Mouse (Mus musculus) embryonic facial prominence, embryonic 10.5 days (tissue): ENCODE data around the gene Grm8. TPM values are rescaled to one million over a fixed set of nuclear protein-coding genes. Genes with fewer than 3 reads are reported as not detected.

ENCODE experiments used
- DNase-seq: peaks from one replicate; pipeline ENCODE4 v3.0.0-alpha.2; 2017; ENCODE audit warnings: low spot score
- H3K27ac ChIP-seq: fragments of 300-500 bp; sonication (generic); replicated peaks from 2 replicates; pipeline ENCODE4 v1.5.1; 2016; ENCODE audit warnings: mild to moderate bottlenecking
- H3K27me3 ChIP-seq: fragments of 300-500 bp; sonication (generic); replicated peaks from 2 replicates; pipeline ENCODE4 v1.6.1; 2016; ENCODE audit warnings: low read depth, mild to moderate bottlenecking; ENCODE audit not compliant: poor library complexity, severe bottlenecking
- H3K36me3 ChIP-seq: fragments of 300-500 bp; sonication (generic); replicated peaks from 2 replicates; pipeline ENCODE4 v1.6.1; 2016; ENCODE audit warnings: mild to moderate bottlenecking, moderate library complexity
- H3K4me1 ChIP-seq: fragments of 300-500 bp; sonication (generic); 2 replicates; pipeline ENCODE4 v1.6.1; 2016
- H3K4me3 ChIP-seq: fragments of 300-500 bp; sonication (generic); 2 replicates; pipeline ENCODE4 v1.5.1; 2016; ENCODE audit warnings: mild to moderate bottlenecking, moderate library complexity
- H3K9me3 ChIP-seq: fragments of 300-500 bp; sonication (generic); 2 replicates; pipeline ENCODE4 v1.6.1; 2016; ENCODE audit warnings: mild to moderate bottlenecking
- WGBS: fragments of 180-500 bp; shearing (Covaris S2); methylation state at CpG from one replicate; pipeline ENCODE4 v1.1.7; 2016; 5-methylcytosine and 5-hydroxymethylcytosine counted together
- microRNA counts: library from miRNA; unstranded; fragments of <30 nt; microRNA quantifications from one replicate; lab custom pipeline; 2017
- microRNA-seq: library from miRNA; unstranded; fragments of <30 nt; microRNA quantifications from one replicate; pipeline ENCODE4, GENCODE M21; 2017
- polyA plus RNA-seq: library from polyadenylated mRNA; unstranded; fragments of >200 nt; fragmentation: Nextera tagmentation; extraction: Ambion mirVana; gene quantifications from 2 replicates; pipeline ENCODE4 v1.2.1, GENCODE M21; 2016

Grm8 gene
- polyA plus RNA-seq, 1 experiment from 2014 or later, result 1.2 TPM

- Histone ChIP-seq H3K4me3 (no peak overlapping the region), H3K36me3 (no peaks in the 10 kb centered on the region), H3K4me1 (no peaks in the 10 kb centered on the region), H3K9me3 (no peaks in the 10 kb centered on the region), H3K27ac (no peak overlapping the region), H3K27me3 (no peaks in the 10 kb centered on the region)
- WGBS, result 80% methylated on average over 2 of the region's 2 CpGs
- DNase-seq, result no peak
Measured at GRCm38 (mm10) chr6:27239968-27240367, 895.0 kb downstream of the Grm8 start.

MicroRNAs within 50 kb of the gene (microRNA counts, 519-probe panel; counts per million panel counts)
- 188 counts per million, percentile 57 among the panel's probes with 10 or more counts for microRNA mmu-miR-592 (lab: Ali Mortazavi, UCI)

Small RNAs within 50 kb of the gene (microRNA-seq; reads per million reads assigned to microRNA genes)
- 18.0 reads per million, percentile 29 among the genes with 10 or more reads in this experiment for gene Mir592
